Mouse (Mus musculus) heart, embryonic 12.5 days (tissue): ENCODE data around the gene Slc51b. TPM values are rescaled to one million over a fixed set of nuclear protein-coding genes. Genes with fewer than 3 reads are reported as not detected.
A peak's percentile ranks its signal among the peaks of the same experiment; 100 is the strongest.

Experiments used
- ATAC-seq: fragments of 200-750 bp; cut with Nextera tagmentation; 2 replicates; pipeline ENCODE4 v1.8.0; 2017; ENCODE audit warnings: moderate TSS enrichment, moderate library complexity; ENCODE audit not compliant: insufficient number of reproducible peaks, low FRiP score
- H3K27ac ChIP-seq: fragments of 300-500 bp; sonication (generic); 2 replicates; pipeline ENCODE4 v1.5.1; 2016; ENCODE audit warnings: mild to moderate bottlenecking, moderate library complexity; ENCODE audit not compliant: poor library complexity, severe bottlenecking
- H3K27me3 ChIP-seq: fragments of 300-500 bp; sonication (generic); replicated peaks from 2 replicates; pipeline ENCODE4 v1.6.1; 2016; ENCODE audit warnings: mild to moderate bottlenecking, moderate library complexity
- H3K36me3 ChIP-seq: fragments of 300-500 bp; sonication (generic); 2 replicates; pipeline ENCODE4 v1.6.1; 2016; ENCODE audit warnings: mild to moderate bottlenecking, moderate library complexity
- H3K4me1 ChIP-seq: fragments of 300-500 bp; sonication (generic); replicated peaks from 2 replicates; pipeline ENCODE4 v1.6.1; 2016; ENCODE audit warnings: mild to moderate bottlenecking
- H3K4me2 ChIP-seq: fragments of 300-500 bp; sonication (generic); 2 replicates; pipeline ENCODE4 v1.6.1; 2016; ENCODE audit warnings: mild to moderate bottlenecking, moderate library complexity
- H3K4me3 ChIP-seq: fragments of 300-500 bp; sonication (generic); 2 replicates; pipeline ENCODE4 v1.5.1; 2016; ENCODE audit warnings: mild to moderate bottlenecking
- H3K9ac ChIP-seq: fragments of 300-500 bp; sonication (generic); 2 replicates; pipeline ENCODE4 v1.6.1; 2016; ENCODE audit warnings: mild to moderate bottlenecking, moderate library complexity
- H3K9me3 ChIP-seq: fragments of 300-500 bp; sonication (generic); replicated peaks from 2 replicates; pipeline ENCODE4 v1.6.1; 2016; ENCODE audit warnings: mild to moderate bottlenecking, moderate library complexity
- WGBS: fragments of 180-500 bp; shearing (Covaris S2); methylation state at CpG from one replicate; pipeline ENCODE4 v1.1.7; 2016; 5-methylcytosine and 5-hydroxymethylcytosine counted together
- polyA plus RNA-seq: library from polyadenylated mRNA; unstranded; fragments of >200 nt; fragmentation: Nextera tagmentation; extraction: Ambion mirVana; gene quantifications from 2 replicates; pipeline ENCODE4 v1.2.1, GENCODE M21; 2016

Slc51b gene
- polyA plus RNA-seq, 1 experiment from 2014 or later, result not detected

DNA sequence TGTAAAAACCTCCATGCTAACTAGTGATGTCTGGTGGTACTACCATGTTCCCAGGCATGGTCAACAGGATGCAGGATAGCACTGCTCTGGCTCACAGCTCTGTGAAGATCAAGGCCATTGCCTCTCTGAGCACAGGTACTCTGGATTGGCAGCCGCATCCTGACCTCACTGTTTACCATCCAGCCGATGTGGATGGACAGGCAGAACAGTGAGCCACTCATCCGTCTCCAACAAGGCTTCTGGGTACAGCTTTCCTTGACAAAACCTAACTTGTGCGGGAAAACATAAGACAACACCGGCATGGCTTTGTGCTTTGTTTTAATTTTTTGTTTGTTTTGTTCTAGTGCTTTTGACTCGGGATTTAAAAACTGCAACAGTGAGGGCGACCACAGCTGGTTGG, 57.0 kb downstream of the Slc51b start:
- no peak overlapping the region for H3K9ac ChIP-seq
- ATAC-seq, result no peak
- H3K36me3 ChIP-seq, result peaks cover 25% of the 10 kb centered on the region
- 88% methylated on average over 7 of the region's 7 CpGs for WGBS
- H3K27ac ChIP-seq, result no peak overlapping the region
- H3K9me3 ChIP-seq, result no peaks in the 10 kb centered on the region
- no peaks in the 10 kb centered on the region for H3K27me3 ChIP-seq
- H3K4me2 ChIP-seq, result no peak overlapping the region
- peaks cover 13% of the 10 kb centered on the region for H3K4me1 ChIP-seq
- no peak overlapping the region for H3K4me3 ChIP-seq

- Histone ChIP-seq H3K27ac (0 out of 2 replicates have a peak overlapping the region, but pooled peaks have one; percentile 12), H3K36me3 (peaks cover 41% of the 10 kb centered on the region), H3K4me3 (no peak overlapping the region), H3K9ac (no peak overlapping the region), H3K27me3 (no peaks in the 10 kb centered on the region), H3K4me1 (peaks cover 18% of the 10 kb centered on the region), H3K4me2 (peak overlapping the region; percentile 15; the same call in 1 of the 2 replicates), H3K9me3 (no peaks in the 10 kb centered on the region)
- no peak for ATAC-seq
- WGBS, result 50% methylated on average over 9 of the region's 9 CpGs
These were observed 59.1 kb downstream of the Slc51b start for GRCm38 (mm10) chr9:65363684-65364083.

Other genes starting within 250 kb of the Slc51b start
- gene Parp16, start 227.6 kb downstream of the Slc51b start, polyA plus RNA-seq, result 5.0 and 5.8 TPM in 2 replicates
- gene Cilp, start 157.8 kb downstream of the Slc51b start, polyA plus RNA-seq, result 0.17 TPM in 1 of 2 replicates, not detected in the other
- 44.6 and 45.2 TPM in 2 replicates for gene Clpx, start 128.7 kb downstream of the Slc51b start, polyA plus RNA-seq
- gene Pdcd7, start 76.9 kb downstream of the Slc51b start, polyA plus RNA-seq, result 9.5 and 9.9 TPM in 2 replicates
- 0.11 TPM in 1 of 2 replicates, not detected in the other for gene Ubap1l, start 61.9 kb downstream of the Slc51b start, polyA plus RNA-seq
- 2.0 and 2.8 TPM in 2 replicates for gene Kbtbd13, start 31.3 kb downstream of the Slc51b start, polyA plus RNA-seq
- gene Rasl12, start 24.4 kb downstream of the Slc51b start, polyA plus RNA-seq, result 3.0 and 3.7 TPM in 2 replicates
- gene Mtfmt, start 12.8 kb upstream of the Slc51b start, polyA plus RNA-seq, result 17.5 and 17.9 TPM in 2 replicates
- 61.3 and 62.9 TPM in 2 replicates for gene Spg21, start 38.0 kb upstream of the Slc51b start, polyA plus RNA-seq
- gene Ankdd1a, start 97.2 kb upstream of the Slc51b start, polyA plus RNA-seq, result not detected in 2 replicates
- gene Plekho2, start 157.1 kb upstream of the Slc51b start, polyA plus RNA-seq, result 14.0 and 14.9 TPM in 2 replicates
- gene Pif1, start 164.2 kb upstream of the Slc51b start, polyA plus RNA-seq, result 12.4 and 14.4 TPM in 2 replicates
- 132 and 135 TPM in 2 replicates for gene Rbpms2, start 206.7 kb upstream of the Slc51b start, polyA plus RNA-seq
- 239 and 245 TPM in 2 replicates for gene Oaz2, start 245.0 kb upstream of the Slc51b start, polyA plus RNA-seq